Mouse (Mus musculus): Measurements from ENCODE around the gene Gpr141. TPM values are rescaled to one million over a fixed set of nuclear protein-coding genes. Genes with fewer than 3 reads are reported as not detected.

Gpr141 gene
- total RNA-seq, 2 experiments from 2014 or later, result 7.5 to 13.1 TPM

GRCm38 (mm10) chr13:19744536-19744935 is 79.5 kb downstream of the Gpr141 start:
- no peak for ATAC-seq (replicated peaks; ENCODE audit: low FRiP score, poor library complexity, severe bottlenecking)

- no peak for ATAC-seq (replicated peaks; ENCODE audit: low FRiP score, poor library complexity, severe bottlenecking)
Observed at GRCm38 (mm10) chr13:19734597-19734996, 89.5 kb downstream of the Gpr141 start.

- no peak for ATAC-seq (replicated peaks; ENCODE audit: low FRiP score, poor library complexity, severe bottlenecking)
Observed at GRCm38 (mm10) chr13:19730826-19731225, 93.2 kb downstream of the Gpr141 start.

GRCm38 (mm10) chr13:19718954-19719353 is 105.1 kb downstream of the Gpr141 start:
- no peak for ATAC-seq (replicated peaks; ENCODE audit: low FRiP score, poor library complexity, severe bottlenecking)

- ATAC-seq (replicated peaks; ENCODE audit: low FRiP score, poor library complexity, severe bottlenecking), result no peak
Observed at GRCm38 (mm10) chr13:19717201-19717600, 106.9 kb downstream of the Gpr141 start.

- no peak for ATAC-seq (replicated peaks; ENCODE audit: low FRiP score, poor library complexity, severe bottlenecking)
Observed at GRCm38 (mm10) chr13:19703806-19704205, 120.3 kb downstream of the Gpr141 start.

GRCm38 (mm10) chr13:19701443-19702078 is 122.5 kb downstream of the Gpr141 start:
- ATAC-seq (replicated peaks; ENCODE audit: low FRiP score, poor library complexity, severe bottlenecking), result no peak

- ATAC-seq (replicated peaks; ENCODE audit: low FRiP score, poor library complexity, severe bottlenecking), result no peak
Observed at GRCm38 (mm10) chr13:19700733-19701442, 123.2 kb downstream of the Gpr141 start.

Other genes starting within 250 kb of the Gpr141 start
- 12.1 and 13.8 TPM in 2 replicates for gene Epdr1, start 204.3 kb downstream of the Gpr141 start, total RNA-seq (2015; ENCODE audit: low replicate concordance)
- 4.7 and 13.7 TPM in 2 replicates for gene Epdr1, start 204.3 kb downstream of the Gpr141 start, total RNA-seq (2017; ENCODE audit: low replicate concordance)
- gene Sfrp4, start 201.2 kb downstream of the Gpr141 start, total RNA-seq (2015; ENCODE audit: low replicate concordance), result 2.1 TPM in 1 of 2 replicates, not detected in the other
- gene Sfrp4, start 201.2 kb downstream of the Gpr141 start, total RNA-seq (2017; ENCODE audit: low replicate concordance), result 1.6 and 2.6 TPM in 2 replicates
- gene Nme8, start 126.5 kb downstream of the Gpr141 start, total RNA-seq (2015; ENCODE audit: low replicate concordance), result not detected in 2 replicates
- gene Nme8, start 126.5 kb downstream of the Gpr141 start, total RNA-seq (2017; ENCODE audit: low replicate concordance), result not detected in 2 replicates

Data from erythroblast, adult 5-6 weeks (primary cell).